Mouse (Mus musculus): ENCODE measurements around the gene Gm5868. TPM values are rescaled to one million over a fixed set of nuclear protein-coding genes. Genes with fewer than 3 reads are reported as not detected.

Gene Gm5868
- polyA plus RNA-seq (2014; fragmentation: Illumina TruSeq; extraction: RNeasy Lipid Tissue Mini Kit (QIAGEN cat#74804); ENCODE audit: low read depth, low replicate concordance), result not detected

DNA sequence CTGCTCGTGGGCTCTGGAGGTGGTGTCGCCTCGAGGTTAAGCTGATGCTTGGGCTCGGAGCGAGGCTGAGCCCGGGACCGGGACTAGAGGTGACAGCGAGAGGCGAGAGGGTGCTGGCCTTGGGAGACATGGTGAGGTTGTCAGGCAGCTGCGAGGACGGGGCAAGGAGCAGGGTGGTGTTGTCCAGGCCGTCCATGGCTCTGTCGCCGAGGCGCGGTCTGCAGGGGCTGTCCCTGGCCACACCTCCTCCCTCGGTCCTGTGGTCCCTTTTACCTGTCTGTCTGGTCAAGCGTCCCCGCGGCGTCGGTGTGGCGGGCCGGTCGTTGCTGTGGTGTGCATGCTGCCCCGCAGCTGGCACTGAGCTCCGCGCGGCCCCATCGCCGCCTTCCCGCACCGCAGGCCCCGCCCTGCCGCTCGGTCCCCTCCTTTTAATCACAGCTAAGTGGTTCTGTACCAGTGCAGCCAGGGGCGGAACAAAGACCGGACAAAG is at the start of gene Gm5868:
Gene Gm5868 (minus strand): TSS at position 360 of the 490 bp plus-strand sequence.

DNA sequence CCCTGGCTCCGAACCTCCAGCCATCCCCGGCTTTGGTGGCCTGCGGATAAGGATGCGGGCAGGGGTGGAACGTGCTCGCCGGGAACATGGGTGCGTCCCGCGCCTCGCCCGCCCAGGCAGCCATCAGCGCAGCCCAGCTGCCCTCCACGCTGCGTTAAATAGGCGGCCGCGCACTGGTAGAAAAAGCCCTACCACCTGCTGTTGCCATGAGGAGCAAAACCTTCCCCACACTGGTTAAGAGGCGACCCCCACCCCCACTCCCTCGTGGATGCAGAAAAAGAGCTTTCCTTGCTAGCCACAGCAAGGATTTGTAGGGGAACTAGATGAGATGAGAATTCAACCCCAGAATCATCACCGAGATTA is 6.4 kb downstream of the Gm5868 start, which contains the start of gene Zar1:
Gene Zar1 (minus strand): TSS at position 285 of the 363 bp plus-strand sequence.

GRCm38 (mm10) chr5:72559544-72560049 is 27.8 kb downstream of the Gm5868 start, which contains the start of gene Nfxl1:
Gene Nfxl1, minus strand, starts transcription at chr5:72559684.

Other genes with a start within 250 kb of the Gm5868 start
- 31.5 TPM for gene Corin, start 83.1 kb downstream of the Gm5868 start, polyA plus RNA-seq (2014; fragmentation: Illumina TruSeq; extraction: RNeasy Lipid Tissue Mini Kit (QIAGEN cat#74804); ENCODE audit: low read depth, low replicate concordance)
- gene Nfxl1, start 27.9 kb downstream of the Gm5868 start, polyA plus RNA-seq (2014; fragmentation: Illumina TruSeq; extraction: RNeasy Lipid Tissue Mini Kit (QIAGEN cat#74804); ENCODE audit: low read depth, low replicate concordance), result 27.8 TPM
- gene Zar1, start 6.3 kb downstream of the Gm5868 start, polyA plus RNA-seq (2014; fragmentation: Illumina TruSeq; extraction: RNeasy Lipid Tissue Mini Kit (QIAGEN cat#74804); ENCODE audit: low read depth, low replicate concordance), result not detected
- 2.0 TPM for gene Cnga1, start 56.7 kb upstream of the Gm5868 start, polyA plus RNA-seq (2014; fragmentation: Illumina TruSeq; extraction: RNeasy Lipid Tissue Mini Kit (QIAGEN cat#74804); ENCODE audit: low read depth, low replicate concordance)
- gene Nipal1, start 60.2 kb upstream of the Gm5868 start, polyA plus RNA-seq (2014; fragmentation: Illumina TruSeq; extraction: RNeasy Lipid Tissue Mini Kit (QIAGEN cat#74804); ENCODE audit: low read depth, low replicate concordance), result 1.2 TPM
- 4.3 TPM for gene Txk, start 165.2 kb upstream of the Gm5868 start, polyA plus RNA-seq (2014; fragmentation: Illumina TruSeq; extraction: RNeasy Lipid Tissue Mini Kit (QIAGEN cat#74804); ENCODE audit: low read depth, low replicate concordance)

Measured in testis, adult 10 weeks (tissue).